Mouse (Mus musculus) brain, embryonic 14.5 days (tissue): ENCODE results near the gene Slc44a5.

ENCODE experiments used
- CTCF ChIP-seq: fragments of 200-500 bp; IDR thresholded peaks from 2 replicates; pipeline ENCODE4 v1.5.1; 2012; ENCODE audit warnings: inconsistent platforms, mild to moderate bottlenecking, moderate library complexity, borderline replicate concordance; ENCODE audit not compliant: insufficient read depth, insufficient read length; ENCODE audit errors: extremely low read depth
- POLR2A ChIP-seq: fragments of 200-500 bp; IDR thresholded peaks from 2 replicates; pipeline ENCODE4 v1.6.1; 2012; ENCODE audit warnings: mild to moderate bottlenecking, inconsistent platforms, borderline replicate concordance; ENCODE audit not compliant: poor library complexity, insufficient read depth, insufficient read length, severe bottlenecking; ENCODE audit errors: extremely low read depth

GRCm38 (mm10) chr3:154222141-154222591 lies 248.9 kb downstream of the Slc44a5 start:
- TF ChIP-seq CTCF, result no peak
- TF ChIP-seq POLR2A, result no peak
